Mouse (Mus musculus) MEL (cell line): Measurements from ENCODE around the gene Mrrf.

Experiments used
- CTCF ChIP-seq, 3 experiments: IDR thresholded peaks in 2 of 3; conservative IDR thresholded peaks in 1 of 3; 2 replicates each; pipeline ENCODE4 v1.5.1; 2011 to 2012; ENCODE audit warnings: low read length in 3 of 3, low read depth in 2 of 3, mild to moderate bottlenecking in 2 of 3, improper control_type of control experiment in 1 of 3, inconsistent platforms in 1 of 3, mixed read lengths in 1 of 3, moderate library complexity in 1 of 3; ENCODE audit not compliant: control insufficient read depth in 1 of 3, insufficient read depth in 1 of 3, poor library complexity in 1 of 3, severe bottlenecking in 1 of 3
- ELF1 ChIP-seq: IDR thresholded peaks from 2 replicates; pipeline ENCODE4 v1.6.1; 2014; ENCODE audit warnings: low read depth, mild to moderate bottlenecking, inconsistent platforms, low read length, improper control_type of control experiment, moderate library complexity
- EP300 ChIP-seq, 2 experiments: IDR thresholded peaks; 2 replicates each; pipeline ENCODE4 v1.6.1; 2011; ENCODE audit warnings: improper control_type of control experiment in 2 of 2, low read length in 2 of 2, low read depth in 1 of 2, mild to moderate bottlenecking in 1 of 2
- GATA1 ChIP-seq: IDR thresholded peaks from 2 replicates; pipeline ENCODE4 v1.6.1; 2011; ENCODE audit warnings: low read depth, low read length, improper control_type of control experiment
- MAX ChIP-seq: IDR thresholded peaks from 2 replicates; pipeline ENCODE4 v1.6.1; 2011; ENCODE audit warnings: low read length, improper control_type of control experiment
- MEF2A ChIP-seq: IDR thresholded peaks from 2 replicates; pipeline ENCODE4 v1.6.1; 2014; ENCODE audit warnings: low read depth, mild to moderate bottlenecking, inconsistent platforms, low read length, improper control_type of control experiment; ENCODE audit not compliant: poor library complexity, insufficient replicate concordance, severe bottlenecking; ENCODE audit errors: extremely low read depth
- MYB ChIP-seq: IDR thresholded peaks from 2 replicates; pipeline ENCODE4 v1.6.1; 2011; ENCODE audit warnings: mild to moderate bottlenecking, low read depth, low read length, improper control_type of control experiment
- POLR2AphosphoS5 ChIP-seq: IDR thresholded peaks from 2 replicates; pipeline ENCODE4 v1.6.1; 2012; ENCODE audit warnings: low read depth, borderline replicate concordance, mild to moderate bottlenecking, inconsistent platforms, low read length, moderate library complexity, mixed read lengths
- TAL1 ChIP-seq: IDR thresholded peaks from 2 replicates; pipeline ENCODE4 v1.6.1; 2012; ENCODE audit warnings: mild to moderate bottlenecking, inconsistent platforms, low read length, moderate library complexity, mixed read lengths
- USF1 ChIP-seq: IDR thresholded peaks from 2 replicates; pipeline ENCODE4 v1.6.1; 2014; ENCODE audit warnings: low read depth, mild to moderate bottlenecking, inconsistent platforms, low read length, improper control_type of control experiment, moderate library complexity

- TF ChIP-seq EP300 (IDR thresholded peaks at IDR 0.05; ENCODE audit: low read depth in 1 of 2, low read length in 2 of 2) (no peak), CTCF (IDR thresholded peaks at IDR 0.05 in 2 of 3, conservative IDR thresholded peaks at IDR 0.05 in 1 of 3; ENCODE audit: control insufficient read depth in 1 of 3, insufficient read depth in 1 of 3, low read depth in 2 of 3, low read length in 3 of 3, poor library complexity in 1 of 3, severe bottlenecking in 1 of 3) (no peak), USF1 (no peak), MAX (no peak), GATA1 (no peak), MEF2A (no peak), TAL1 (no peak), ELF1 (no peak), POLR2AphosphoS5 (no peak), MYB (no peak)
Measured at GRCm38 (mm10) chr2:36103069-36103554, 33.1 kb upstream of the Mrrf start.
